Mouse (Mus musculus) layer of hippocampus, adult 9-11 months (tissue): ENCODE data around the gene Aig1.

ENCODE experiments used
- DNase-seq: peaks from one replicate; pipeline ENCODE4 v3.0.0; 2022

Aig1 gene

GRCm38 (mm10) chr10:13844864-13845263, 23.9 kb downstream of the Aig1 start:
- no peak for DNase-seq

- DNase-seq: no peak
These were observed 25.0 kb downstream of the Aig1 start for GRCm38 (mm10) chr10:13843746-13844145.

GRCm38 (mm10) chr10:13842855-13843254, 25.9 kb downstream of the Aig1 start:
- DNase-seq: no peak

- DNase-seq: no peak
These were observed 30.2 kb downstream of the Aig1 start for GRCm38 (mm10) chr10:13838511-13839126.

- DNase-seq: peak; percentile 38
These were observed 30.9 kb downstream of the Aig1 start for GRCm38 (mm10) chr10:13837709-13838456.

- peak; percentile 22 for DNase-seq
These were observed 31.8 kb downstream of the Aig1 start for GRCm38 (mm10) chr10:13836956-13837355.

- DNase-seq: no peak
These were observed 32.9 kb downstream of the Aig1 start for GRCm38 (mm10) chr10:13835737-13836475.

GRCm38 (mm10) chr10:13834056-13834455, 34.7 kb downstream of the Aig1 start:
- no peak for DNase-seq

GRCm38 (mm10) chr10:13833066-13833566, 35.7 kb downstream of the Aig1 start:
- no peak for DNase-seq

GRCm38 (mm10) chr10:13832546-13833033, 36.2 kb downstream of the Aig1 start:
- DNase-seq: no peak

GRCm38 (mm10) chr10:13827150-13827549, 41.6 kb downstream of the Aig1 start:
- no peak for DNase-seq

GRCm38 (mm10) chr10:13813591-13813990, 55.2 kb downstream of the Aig1 start:
- no peak for DNase-seq

GRCm38 (mm10) chr10:13808291-13808690, 60.5 kb downstream of the Aig1 start:
- DNase-seq: no peak

GRCm38 (mm10) chr10:13806806-13807205, 62.0 kb downstream of the Aig1 start:
- DNase-seq: no peak

GRCm38 (mm10) chr10:13801296-13801695, 67.5 kb downstream of the Aig1 start:
- DNase-seq: no peak

GRCm38 (mm10) chr10:13793458-13793857, 75.3 kb downstream of the Aig1 start:
- DNase-seq: no peak

GRCm38 (mm10) chr10:13792788-13793187, 76.0 kb downstream of the Aig1 start:
- no peak for DNase-seq

- DNase-seq: no peak
These were observed 79.2 kb downstream of the Aig1 start for GRCm38 (mm10) chr10:13789604-13790003.

- no peak for DNase-seq
These were observed 80.7 kb downstream of the Aig1 start for GRCm38 (mm10) chr10:13788057-13788456.

- no peak for DNase-seq
These were observed 86.0 kb downstream of the Aig1 start for GRCm38 (mm10) chr10:13782774-13783173.

- DNase-seq: no peak
These were observed 86.5 kb downstream of the Aig1 start for GRCm38 (mm10) chr10:13782235-13782757.

- DNase-seq: no peak
These were observed 92.8 kb downstream of the Aig1 start for GRCm38 (mm10) chr10:13776014-13776413.

GRCm38 (mm10) chr10:13775411-13775810, 93.4 kb downstream of the Aig1 start:
- DNase-seq: no peak
